Mouse (Mus musculus): Measurements from ENCODE around the gene Slc39a9.

- TF ChIP-seq CTCF (IDR thresholded peaks at IDR 0.05; ENCODE audit: low read depth, low read length) = no peak
- TF ChIP-seq TAL1 (conservative IDR thresholded peaks at IDR 0.05; ENCODE audit: low read depth, low read length) = no peak
- no peak for TF ChIP-seq GATA1 (IDR thresholded peaks at IDR 0.05; ENCODE audit: borderline replicate concordance, low read length)
- TF ChIP-seq POLR2AphosphoS5 (IDR thresholded peaks at IDR 0.05; ENCODE audit: insufficient replicate concordance, low read depth, low read length) = no peak
These were observed 44.1 kb downstream of the Slc39a9 start for GRCm38 (mm10) chr12:80687788-80688211.
